Mouse (Mus musculus) ES-E14 (cell line): Measurements from ENCODE around the gene Edrf1.
A peak's percentile ranks its signal among the peaks of the same experiment; 100 is the strongest.

Source experiments
- CHD2 ChIP-seq: IDR thresholded peaks from 2 replicates; pipeline ENCODE4 v1.6.1; 2014; ENCODE audit warnings: mild to moderate bottlenecking, low read depth, low read length, inconsistent platforms
- HCFC1 ChIP-seq: IDR thresholded peaks from 2 replicates; pipeline ENCODE4 v1.6.1; 2012; ENCODE audit warnings: low read length, inconsistent platforms, borderline replicate concordance; ENCODE audit not compliant: insufficient read depth
- MAFK ChIP-seq: IDR thresholded peaks from 2 replicates; pipeline ENCODE4 v1.6.1; 2014; ENCODE audit warnings: mild to moderate bottlenecking, low read depth, low read length, inconsistent platforms; ENCODE audit not compliant: insufficient read depth
- ZC3H11A ChIP-seq: IDR thresholded peaks from 2 replicates; pipeline ENCODE4 v1.6.1; 2012; ENCODE audit warnings: low read depth, mild to moderate bottlenecking, inconsistent platforms, low read length, borderline replicate concordance
- ZNF384 ChIP-seq: IDR thresholded peaks from 2 replicates; pipeline ENCODE4 v1.6.1; 2012; ENCODE audit warnings: low read depth, low read length, inconsistent platforms

- TF ChIP-seq CHD2 (peak; percentile 99), ZNF384 (no peak), HCFC1 (no peak), ZC3H11A (no peak), MAFK (no peak)
Observed at GRCm38 (mm10) chr7:133637361-133638305, at the start of gene Edrf1.
